Mouse (Mus musculus) Patski (cell line): ENCODE data around the gene Esyt2. TPM values are rescaled to one million over a fixed set of nuclear protein-coding genes. Genes with fewer than 3 reads are reported as not detected.

Source experiments
- ATAC-seq: fragments of 100-300 bp; one replicate; pipeline ENCODE4 v1.8.0; 2021
- CTCF ChIA-PET: fragments of 350-600 bp; sonication (Branson Sonifier 250); formaldehyde crosslinking; loops from one replicate; lab custom pipeline; 2022; ENCODE audit warnings: inconsistent platforms; lab: Charles Lee
- POLR2A ChIA-PET: fragments of 350-600 bp; sonication (Branson Sonifier 250); formaldehyde crosslinking; loops from one replicate; lab custom pipeline; 2022; ENCODE audit warnings: antibody characterized with exemption, inconsistent platforms; lab: Charles Lee
- DNase-seq: peaks from one replicate; pipeline ENCODE4 v3.0.0-alpha.2; 2011; ENCODE audit warnings: low read depth, low spot score
- H3K27me3 ChIP-seq: fragments of 371-371 bp; one replicate; pipeline ENCODE4 v1.5.1; 2021
- CTCF ChIP-seq: fragments of 100-300 bp; IDR thresholded peaks from one replicate; pipeline ENCODE4 v1.5.1; 2021
- in situ Hi-C: fragments of 300-500 bp; cut with MboI; formaldehyde crosslinking; loops from 3 replicates; pipeline ENCODE4 v1.11.1; 2018; ENCODE audit warnings: low pct_unique_long_range_greater_than_20kb, mixed read lengths
- polyA plus RNA-seq: library from polyadenylated mRNA; unstranded; gene quantifications from one replicate; pipeline ENCODE4 v1.2.3, GENCODE M21; 2021

Gene Esyt2
- polyA plus RNA-seq, 1 experiment from 2014 or later = 27.0 TPM

- CTCF ChIA-PET = no interaction called here
- no peak for DNase-seq
- no peaks in the 10 kb centered on the region for H3K27me3 ChIP-seq
- in situ Hi-C loops = no loop called here
- no peak for TF ChIP-seq CTCF
- no peak for ATAC-seq
- POLR2A ChIA-PET = no interaction called here
These were observed 71.4 kb downstream of the Esyt2 start for GRCm38 (mm10) chr12:116352404-116352803.

DNA sequence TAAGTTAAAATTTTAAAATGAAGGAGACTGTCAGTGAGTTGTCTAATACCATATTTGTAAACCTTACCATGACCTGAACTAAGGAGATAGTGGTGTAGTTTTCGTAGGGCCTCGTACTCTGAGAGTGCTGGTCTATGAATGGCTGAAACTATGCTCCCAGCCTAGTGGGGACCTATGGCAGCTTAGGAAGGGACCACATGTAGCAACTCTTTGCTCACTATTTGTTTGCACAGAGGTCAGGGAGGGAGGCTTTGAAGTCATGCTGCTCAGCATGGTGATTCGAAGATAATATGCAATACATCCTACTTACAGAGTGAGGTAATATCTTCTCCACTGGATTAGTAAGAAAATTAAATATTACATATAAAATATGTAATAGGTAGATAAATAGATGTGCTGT lies 73.7 kb downstream of the Esyt2 start:
- no peak for TF ChIP-seq CTCF
- H3K27me3 ChIP-seq = no peaks in the 10 kb centered on the region
- ATAC-seq (no peak), DNase-seq (no peak)
- CTCF ChIA-PET = no interaction called here
- POLR2A ChIA-PET = no interaction called here
- in situ Hi-C loops = no loop called here

GRCm38 (mm10) chr12:116362091-116362490 lies 81.1 kb downstream of the Esyt2 start:
- ChIA-PET CTCF (no interaction called here), POLR2A (no interaction called here)
- in situ Hi-C loops = no loop called here

DNA sequence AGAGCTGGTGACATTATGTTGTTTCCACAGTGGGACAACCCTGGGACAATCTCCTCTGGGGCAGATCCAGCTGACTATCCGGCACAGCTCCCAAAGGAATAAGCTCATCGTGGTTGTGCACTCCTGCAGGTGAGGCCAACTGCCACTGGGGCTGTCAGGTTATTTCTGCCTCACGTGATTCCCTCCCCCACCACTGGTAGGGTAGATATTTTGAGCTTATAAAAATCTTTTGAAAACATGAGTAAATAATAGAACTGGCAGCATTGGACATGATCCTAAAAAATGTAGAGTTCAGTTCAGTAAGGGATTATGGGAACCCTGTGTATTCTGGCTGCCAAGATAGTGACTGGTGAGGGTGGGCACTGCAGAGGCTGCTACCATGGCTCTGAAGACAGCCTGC lies 85.9 kb downstream of the Esyt2 start:
- CTCF ChIA-PET = no interaction called here
- POLR2A ChIA-PET = no interaction called here

More at GRCm38 (mm10) chr12:116362091-116362490, 81.1 kb downstream of the Esyt2 start:
- no peak for ATAC-seq
- TF ChIP-seq CTCF = no peak
- no peak for DNase-seq
- H3K27me3 ChIP-seq = no peaks in the 10 kb centered on the region

DNA sequence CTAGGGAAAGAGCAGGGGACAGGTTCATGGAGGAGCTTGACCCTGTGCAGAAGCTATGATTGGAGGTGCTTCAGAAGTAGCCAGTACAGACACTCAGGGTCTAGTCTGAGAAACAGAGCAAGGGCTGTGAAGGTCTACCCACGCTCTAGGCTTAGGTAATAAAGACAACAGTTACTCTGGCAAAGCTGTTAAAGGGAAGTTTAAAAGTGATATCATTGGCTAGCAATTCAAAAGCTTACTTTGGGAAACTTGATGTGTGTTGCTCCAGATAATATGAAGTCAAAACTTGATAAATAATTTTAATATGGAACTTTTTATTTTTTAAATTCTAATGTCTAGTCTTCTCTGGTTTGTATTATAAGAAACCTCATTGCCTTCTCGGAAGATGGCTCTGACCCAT lies 86.3 kb downstream of the Esyt2 start:
- TF ChIP-seq CTCF = no peak
- DNase-seq (no peak), ATAC-seq (no peak)
- no peaks in the 10 kb centered on the region for H3K27me3 ChIP-seq
- ChIA-PET CTCF (no interaction called here), POLR2A (no interaction called here)
- in situ Hi-C loops = no loop called here

More for the DNA sequence above, 85.9 kb downstream of the Esyt2 start:
- ATAC-seq (no peak), DNase-seq (no peak)
- in situ Hi-C loops = no loop called here
- TF ChIP-seq CTCF = no peak
- no peaks in the 10 kb centered on the region for H3K27me3 ChIP-seq

GRCm38 (mm10) chr12:116368857-116369256 lies 87.9 kb downstream of the Esyt2 start:
- H3K27me3 ChIP-seq = no peaks in the 10 kb centered on the region
- ChIA-PET POLR2A (interaction anchor here (0.7 kb wide), 1 partner anchor 25 kb away, joined by 3 read pairs; no protein-coding TSS in a partner anchor), CTCF (no interaction called here)
- no peak for TF ChIP-seq CTCF
- ATAC-seq (no peak), DNase-seq (no peak)
- in situ Hi-C loops = no loop called here

- in situ Hi-C loops = no loop called here
- DNase-seq = no peak
- TF ChIP-seq CTCF = no peak
- no peaks in the 10 kb centered on the region for H3K27me3 ChIP-seq
- ChIA-PET CTCF (no interaction called here), POLR2A (no interaction called here)
- no peak for ATAC-seq
These were observed 102.1 kb downstream of the Esyt2 start for GRCm38 (mm10) chr12:116383101-116383500.

DNA sequence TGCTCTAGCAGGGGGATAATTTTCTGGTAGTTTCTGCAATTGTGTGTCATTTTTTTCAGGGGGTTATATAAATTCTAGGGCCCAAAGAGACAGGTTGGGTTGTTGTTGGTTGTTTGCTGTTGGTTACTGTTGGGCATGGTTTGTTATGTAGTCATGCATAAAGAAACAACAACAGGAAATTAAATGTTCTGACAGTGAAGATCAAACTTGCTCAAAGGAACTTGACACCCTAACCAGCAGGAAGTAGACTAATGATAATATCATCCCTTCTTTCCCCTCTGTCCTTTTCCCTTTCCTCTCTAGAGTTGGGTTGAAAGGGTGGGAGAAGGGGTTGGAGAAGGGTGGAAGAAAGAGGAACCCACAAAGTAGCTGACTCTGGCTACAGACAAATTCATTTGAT lies 103.0 kb downstream of the Esyt2 start:
- H3K27me3 ChIP-seq = no peaks in the 10 kb centered on the region
- no peak for TF ChIP-seq CTCF
- ChIA-PET POLR2A (no interaction called here), CTCF (no interaction called here)
- ATAC-seq = no peak
- DNase-seq = no peak
- in situ Hi-C loops = no loop called here

DNA sequence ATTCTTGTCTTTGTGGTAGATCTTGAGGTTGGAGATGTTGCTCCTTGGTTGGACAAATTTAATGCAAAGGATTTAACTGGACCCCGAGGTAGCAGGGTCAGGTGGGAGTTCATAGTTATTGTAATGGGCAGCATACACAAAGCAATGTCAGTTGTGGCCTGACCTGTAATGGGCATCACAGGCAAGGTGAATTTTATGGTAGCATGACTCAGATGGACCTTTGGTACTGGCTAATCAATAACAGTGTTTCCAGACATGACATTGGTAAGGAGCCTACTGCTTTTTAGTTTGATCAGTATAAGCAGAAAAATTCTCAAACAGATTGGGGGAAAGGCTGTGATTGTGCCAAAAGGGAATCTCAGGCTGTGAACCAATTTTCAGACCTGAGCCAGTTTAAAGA lies 105.8 kb downstream of the Esyt2 start:
- in situ Hi-C loops = no loop called here
- DNase-seq (no peak), ATAC-seq (no peak)
- H3K27me3 ChIP-seq = no peaks in the 10 kb centered on the region
- TF ChIP-seq CTCF = no peak
- ChIA-PET CTCF (no interaction called here), POLR2A (no interaction called here)

DNA sequence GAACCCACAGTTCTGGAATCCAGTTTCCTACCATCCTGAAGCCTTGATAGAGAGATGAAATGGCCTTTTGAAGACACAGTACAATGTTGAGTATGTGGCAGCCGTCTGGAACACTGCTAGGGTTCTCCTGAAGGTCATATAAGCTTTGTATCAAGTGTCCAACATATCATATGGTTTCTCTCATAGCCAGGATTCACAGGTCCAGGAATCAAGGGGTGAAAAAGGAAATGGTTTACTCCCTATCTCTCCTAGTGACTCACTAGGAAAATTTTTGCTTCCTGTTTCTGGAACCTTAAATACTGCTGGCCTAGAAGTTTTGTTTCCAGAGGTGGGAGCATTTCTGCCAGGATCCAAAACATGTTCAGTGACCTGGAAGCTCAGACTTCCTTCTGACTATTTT lies 108.9 kb downstream of the Esyt2 start:
- no peak for DNase-seq
- H3K27me3 ChIP-seq = no peaks in the 10 kb centered on the region
- ChIA-PET CTCF (no interaction called here), POLR2A (no interaction called here)
- no peak for TF ChIP-seq CTCF
- in situ Hi-C loops = no loop called here
- no peak for ATAC-seq

- TF ChIP-seq CTCF = no peak
- ChIA-PET POLR2A (no interaction called here), CTCF (no interaction called here)
- H3K27me3 ChIP-seq = no peaks in the 10 kb centered on the region
- DNase-seq = no peak
- in situ Hi-C loops = no loop called here
- no peak for ATAC-seq
These were observed 113.3 kb downstream of the Esyt2 start for GRCm38 (mm10) chr12:116394327-116394726.

DNA sequence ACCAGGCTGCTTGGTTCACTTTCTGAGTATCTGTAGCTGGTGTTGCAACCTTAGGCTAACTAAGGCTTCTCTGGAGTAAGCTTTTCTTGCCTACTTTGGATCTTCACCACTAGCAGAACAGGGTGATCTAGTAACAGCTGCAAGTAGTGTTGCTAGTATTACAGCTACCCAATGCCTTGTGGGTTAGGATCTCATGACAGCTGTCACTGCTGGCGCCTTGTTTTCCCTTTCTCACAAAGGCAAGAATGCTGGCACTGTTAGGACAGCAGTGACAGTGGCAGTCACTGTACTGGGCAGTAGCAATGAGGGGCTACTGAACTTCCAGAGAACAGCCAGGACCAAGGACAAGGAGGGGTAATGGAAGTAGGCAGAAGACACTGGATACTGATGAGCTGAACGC lies 114.3 kb downstream of the Esyt2 start:
- DNase-seq = no peak
- no peak for ATAC-seq
- POLR2A ChIA-PET = no interaction called here
- in situ Hi-C loops = no loop called here
- CTCF ChIA-PET = interaction anchor here (1.4 kb wide), 1 partner anchor 13 kb away, joined by 5 read pairs; no protein-coding TSS in a partner anchor
- TF ChIP-seq CTCF = no peak
- H3K27me3 ChIP-seq = no peaks in the 10 kb centered on the region
